Mouse (Mus musculus): ENCODE results near the gene Prmt3. TPM values are rescaled to one million over a fixed set of nuclear protein-coding genes. Genes with fewer than 3 reads are reported as not detected.
A peak's percentile ranks its signal among the peaks of the same experiment; 100 is the strongest.

Gene Prmt3
- polyA plus RNA-seq, 1 experiment from 2014 or later: 69.7 TPM

GRCm38 (mm10) chr7:49807093-49807682, 29.0 kb downstream of the Prmt3 start:
- no peak overlapping the region for H3K27ac ChIP-seq
- H3K4me1 ChIP-seq: no peaks in the 10 kb centered on the region; the same call in 1 of the 2 replicates
- H3K9me3 ChIP-seq: no peaks in the 10 kb centered on the region
- H3K36me3 ChIP-seq: peaks cover 37% of the 10 kb centered on the region
- no peak overlapping the region for H3K4me3 ChIP-seq
- H3K27me3 ChIP-seq (ENCODE audit: insufficient read depth, poor library complexity, severe bottlenecking): no peaks in the 10 kb centered on the region
- 81% methylated on average over 9 of the region's 9 CpGs for WGBS
- peak; percentile 53 for DNase-seq (ENCODE audit: low spot score)

GRCm38 (mm10) chr7:49807846-49808622, 29.9 kb downstream of the Prmt3 start:
- 89% methylated on average over 17 of the region's 17 CpGs for WGBS
- peak; percentile 47 for DNase-seq (ENCODE audit: low spot score)
- H3K27me3 ChIP-seq (ENCODE audit: insufficient read depth, poor library complexity, severe bottlenecking): no peaks in the 10 kb centered on the region
- H3K4me1 ChIP-seq: no peaks in the 10 kb centered on the region; the same call in 1 of the 2 replicates
- no peaks in the 10 kb centered on the region for H3K9me3 ChIP-seq
- H3K27ac ChIP-seq: no peak overlapping the region
- H3K4me3 ChIP-seq: no peak overlapping the region
- H3K36me3 ChIP-seq: peaks cover 34% of the 10 kb centered on the region

- Histone ChIP-seq H3K4me3 (no peak overlapping the region), H3K27me3 (ENCODE audit: insufficient read depth, poor library complexity, severe bottlenecking) (no peaks in the 10 kb centered on the region), H3K27ac (no peak overlapping the region), H3K9me3 (no peaks in the 10 kb centered on the region), H3K4me1 (no peaks in the 10 kb centered on the region; the same call in 1 of the 2 replicates), H3K36me3 (peaks cover 26% of the 10 kb centered on the region)
- 89% methylated on average over 6 of the region's 6 CpGs for WGBS
- DNase-seq (ENCODE audit: low spot score): peak; percentile 50
These were observed 31.0 kb downstream of the Prmt3 start for GRCm38 (mm10) chr7:49809100-49809499.

GRCm38 (mm10) chr7:49809562-49809961, 31.4 kb downstream of the Prmt3 start:
- WGBS: 80% methylated on average over 3 of the region's 3 CpGs
- Histone ChIP-seq H3K4me1 (no peaks in the 10 kb centered on the region; the same call in 1 of the 2 replicates), H3K27me3 (ENCODE audit: insufficient read depth, poor library complexity, severe bottlenecking) (no peaks in the 10 kb centered on the region), H3K27ac (no peak overlapping the region), H3K36me3 (peaks cover 30% of the 10 kb centered on the region), H3K9me3 (no peaks in the 10 kb centered on the region), H3K4me3 (no peak overlapping the region)
- peak; percentile 47 for DNase-seq (ENCODE audit: low spot score)

GRCm38 (mm10) chr7:49811346-49811745, 33.2 kb downstream of the Prmt3 start:
- WGBS: 54% methylated on average over 4 of the region's 4 CpGs
- H3K27ac ChIP-seq: no peak overlapping the region
- H3K4me1 ChIP-seq: no peaks in the 10 kb centered on the region; the same call in 1 of the 2 replicates
- no peaks in the 10 kb centered on the region for H3K9me3 ChIP-seq
- peak; percentile 33 for DNase-seq (ENCODE audit: low spot score)
- H3K36me3 ChIP-seq: peaks cover 37% of the 10 kb centered on the region
- no peaks in the 10 kb centered on the region for H3K27me3 ChIP-seq (ENCODE audit: insufficient read depth, poor library complexity, severe bottlenecking)
- H3K4me3 ChIP-seq: no peak overlapping the region

- WGBS: 82% methylated on average over 4 of the region's 4 CpGs
- no peak overlapping the region for H3K4me3 ChIP-seq
- peak; percentile 6 for DNase-seq (ENCODE audit: low spot score)
- H3K4me1 ChIP-seq: peaks cover 8% of the 10 kb centered on the region
- H3K27ac ChIP-seq: no peak overlapping the region
- H3K9me3 ChIP-seq: no peaks in the 10 kb centered on the region
- H3K27me3 ChIP-seq (ENCODE audit: insufficient read depth, poor library complexity, severe bottlenecking): no peaks in the 10 kb centered on the region
- peaks cover 25% of the 10 kb centered on the region for H3K36me3 ChIP-seq
These were observed 41.2 kb downstream of the Prmt3 start for GRCm38 (mm10) chr7:49819393-49819792.

- Histone ChIP-seq H3K27ac (no peak overlapping the region), H3K4me3 (no peak overlapping the region), H3K36me3 (peaks cover 17% of the 10 kb centered on the region), H3K9me3 (no peaks in the 10 kb centered on the region), H3K4me1 (peaks cover 8% of the 10 kb centered on the region), H3K27me3 (ENCODE audit: insufficient read depth, poor library complexity, severe bottlenecking) (no peaks in the 10 kb centered on the region)
- no peak for DNase-seq (ENCODE audit: low spot score)
- WGBS: 85% methylated on average over 1 of the region's 1 CpGs
These were observed 43.2 kb downstream of the Prmt3 start for GRCm38 (mm10) chr7:49821370-49821769.

GRCm38 (mm10) chr7:49822028-49822427, 43.9 kb downstream of the Prmt3 start:
- no peak overlapping the region for H3K4me3 ChIP-seq
- H3K9me3 ChIP-seq: no peaks in the 10 kb centered on the region
- WGBS: 62% methylated on average over 2 of the region's 2 CpGs
- peaks cover 8% of the 10 kb centered on the region for H3K4me1 ChIP-seq
- H3K27ac ChIP-seq: no peak overlapping the region
- peaks cover 22% of the 10 kb centered on the region for H3K36me3 ChIP-seq
- no peaks in the 10 kb centered on the region for H3K27me3 ChIP-seq (ENCODE audit: insufficient read depth, poor library complexity, severe bottlenecking)
- no peak for DNase-seq (ENCODE audit: low spot score)

- Histone ChIP-seq H3K4me3 (no peak overlapping the region), H3K27me3 (ENCODE audit: insufficient read depth, poor library complexity, severe bottlenecking) (no peaks in the 10 kb centered on the region), H3K9me3 (no peaks in the 10 kb centered on the region), H3K36me3 (peaks cover 31% of the 10 kb centered on the region), H3K27ac (no peak overlapping the region), H3K4me1 (peaks cover 8% of the 10 kb centered on the region)
- DNase-seq (ENCODE audit: low spot score): peak; percentile 28
- 94% methylated on average over 4 of the region's 4 CpGs for WGBS
These were observed 45.4 kb downstream of the Prmt3 start for GRCm38 (mm10) chr7:49823595-49823994.

GRCm38 (mm10) chr7:49824043-49824442, 45.9 kb downstream of the Prmt3 start:
- Histone ChIP-seq H3K27me3 (ENCODE audit: insufficient read depth, poor library complexity, severe bottlenecking) (no peaks in the 10 kb centered on the region), H3K9me3 (no peaks in the 10 kb centered on the region), H3K36me3 (peaks cover 31% of the 10 kb centered on the region), H3K4me1 (peaks cover 8% of the 10 kb centered on the region), H3K4me3 (no peak overlapping the region), H3K27ac (no peak overlapping the region)
- 94% methylated on average over 6 of the region's 6 CpGs for WGBS
- DNase-seq (ENCODE audit: low spot score): peak; percentile 5

- Histone ChIP-seq H3K9me3 (no peaks in the 10 kb centered on the region), H3K36me3 (peaks cover 34% of the 10 kb centered on the region), H3K4me3 (no peak overlapping the region), H3K27ac (no peak overlapping the region), H3K4me1 (peaks cover 8% of the 10 kb centered on the region), H3K27me3 (ENCODE audit: insufficient read depth, poor library complexity, severe bottlenecking) (no peaks in the 10 kb centered on the region)
- peak; percentile 16 for DNase-seq (ENCODE audit: low spot score)
- 81% methylated on average over 2 of the region's 2 CpGs for WGBS
These were observed 46.4 kb downstream of the Prmt3 start for GRCm38 (mm10) chr7:49824581-49824980.

GRCm38 (mm10) chr7:49825492-49825891, 47.3 kb downstream of the Prmt3 start:
- 87% methylated on average over 3 of the region's 3 CpGs for WGBS
- Histone ChIP-seq H3K27ac (no peak overlapping the region), H3K27me3 (ENCODE audit: insufficient read depth, poor library complexity, severe bottlenecking) (no peaks in the 10 kb centered on the region), H3K36me3 (peaks cover 39% of the 10 kb centered on the region), H3K4me3 (no peak overlapping the region), H3K4me1 (peaks cover 8% of the 10 kb centered on the region), H3K9me3 (no peaks in the 10 kb centered on the region)
- DNase-seq (ENCODE audit: low spot score): peak; percentile 28

GRCm38 (mm10) chr7:49827920-49828319, 49.8 kb downstream of the Prmt3 start:
- Histone ChIP-seq H3K36me3 (peaks cover 46% of the 10 kb centered on the region), H3K4me3 (no peak overlapping the region)

More at GRCm38 (mm10) chr7:49827920-49828319, 49.8 kb downstream of the Prmt3 start:
- DNase-seq (ENCODE audit: low spot score): no peak
- Histone ChIP-seq H3K9me3 (no peaks in the 10 kb centered on the region), H3K4me1 (no peaks in the 10 kb centered on the region; the same call in 1 of the 2 replicates), H3K27me3 (ENCODE audit: insufficient read depth, poor library complexity, severe bottlenecking) (no peaks in the 10 kb centered on the region), H3K27ac (no peak overlapping the region)
- WGBS: 86% methylated on average over 1 of the region's 1 CpGs
